Mouse (Mus musculus): Measurements from ENCODE around the gene Tmem81.
A peak's percentile ranks its signal among the peaks of the same experiment; 100 is the strongest.

The Tmem81 gene

DNA sequence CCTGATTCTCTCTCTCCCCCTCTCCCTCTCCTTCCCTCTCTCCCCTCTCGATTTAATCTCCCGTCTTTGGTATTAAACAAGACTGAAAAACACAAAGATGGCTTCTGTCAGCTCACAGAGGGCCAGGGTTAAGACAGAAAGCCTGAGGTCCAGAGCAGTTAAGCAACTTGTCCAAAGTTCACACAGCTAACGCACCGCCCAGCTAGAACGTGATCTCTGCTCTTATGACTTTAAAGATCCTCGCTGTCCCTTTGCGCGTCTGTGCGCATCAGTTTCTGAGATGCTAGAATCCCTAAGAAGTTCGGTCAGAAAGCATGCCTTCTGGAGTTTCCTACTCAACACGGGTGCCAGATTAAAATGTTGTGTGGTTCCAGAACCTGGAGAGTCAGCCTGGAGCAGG, 13.7 kb downstream of the Tmem81 start:
- no peak for DNase-seq (ENCODE audit: low spot score in 2 of 2)

DNA sequence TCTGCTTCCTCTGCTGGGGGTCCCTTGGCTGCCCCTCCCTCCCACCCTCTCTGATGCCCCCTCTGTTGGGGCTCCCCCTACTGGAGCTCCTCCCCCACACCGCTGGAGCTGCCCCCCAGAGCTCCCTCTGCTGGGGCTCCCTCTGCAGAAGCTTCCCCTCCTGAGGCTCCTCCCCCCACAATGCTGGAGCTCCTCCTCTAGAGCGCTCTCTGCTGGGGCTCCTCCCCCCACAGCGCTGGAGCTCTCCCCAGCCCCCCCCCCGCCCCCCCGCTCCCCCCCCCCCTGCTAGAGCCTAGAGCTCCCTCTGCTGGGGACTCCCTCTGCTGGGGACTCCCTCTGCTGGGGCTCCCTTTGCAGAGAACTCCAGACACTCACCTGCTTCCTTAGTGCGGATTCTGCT, 14.7 kb downstream of the Tmem81 start:
- peak; percentile 68 for DNase-seq (ENCODE audit: low spot score in 2 of 2)

DNA sequence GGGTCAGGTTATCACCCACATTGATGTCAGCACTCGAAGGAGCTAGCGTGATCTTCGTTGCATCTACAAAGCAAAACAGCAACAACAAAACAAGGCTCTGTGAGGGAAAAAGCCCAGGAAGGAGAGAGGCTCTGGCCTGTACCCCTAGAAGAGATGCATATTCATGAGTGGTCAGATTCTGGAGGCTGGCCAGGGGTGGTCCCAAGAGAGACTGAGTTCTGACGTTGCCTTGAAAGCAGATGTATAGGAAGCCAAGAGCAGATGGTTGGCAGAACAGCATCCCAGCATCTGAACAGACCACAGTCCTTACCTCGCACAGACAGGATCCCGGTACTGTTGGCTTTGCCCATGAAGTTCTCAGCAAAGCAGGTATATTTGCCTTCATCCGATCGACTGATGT, 17.0 kb downstream of the Tmem81 start:
- no peak for DNase-seq (ENCODE audit: low spot score in 2 of 2)

DNA sequence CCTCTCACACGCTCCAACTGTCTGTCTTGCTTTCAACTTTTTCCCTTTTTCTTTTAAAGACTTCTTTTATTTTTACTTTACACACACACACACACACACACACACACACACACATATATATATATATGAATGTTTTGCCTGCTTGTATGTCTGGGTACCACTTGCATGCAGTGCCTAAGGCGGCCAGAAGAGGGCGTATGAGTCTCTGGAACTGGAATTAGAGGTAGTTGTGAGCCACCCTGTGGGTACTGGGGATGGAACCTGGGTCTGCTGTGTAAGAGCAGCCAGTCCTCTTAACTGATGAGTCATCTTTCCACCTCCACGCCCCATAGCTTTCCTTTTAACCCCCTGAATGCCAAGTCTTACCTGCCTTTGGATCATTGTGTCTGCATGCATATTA, 17.9 kb downstream of the Tmem81 start:
- no peak for DNase-seq (ENCODE audit: low spot score in 2 of 2)

DNA sequence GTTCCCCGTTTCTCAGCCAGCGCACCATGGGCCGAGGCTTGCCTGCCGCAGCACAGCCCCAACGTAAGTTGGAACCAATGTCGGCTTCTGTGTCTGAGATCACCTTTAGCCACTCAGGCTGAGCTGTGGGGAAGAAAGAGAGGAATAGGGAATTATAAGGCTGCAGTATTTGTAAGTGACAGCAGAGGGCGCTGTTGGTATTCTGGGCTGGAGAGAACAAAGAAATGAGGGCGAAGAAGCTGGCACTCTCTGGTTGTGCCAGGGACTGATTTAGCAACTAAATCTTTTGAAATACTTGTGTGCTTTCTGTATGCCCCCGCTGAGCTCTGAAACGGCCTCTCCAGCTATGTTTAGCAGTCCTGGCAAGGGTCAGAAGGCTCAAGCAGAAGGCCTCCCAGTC, 19.8 kb downstream of the Tmem81 start:
- DNase-seq (ENCODE audit: low spot score in 2 of 2): peak; percentile 36 to 45

DNA sequence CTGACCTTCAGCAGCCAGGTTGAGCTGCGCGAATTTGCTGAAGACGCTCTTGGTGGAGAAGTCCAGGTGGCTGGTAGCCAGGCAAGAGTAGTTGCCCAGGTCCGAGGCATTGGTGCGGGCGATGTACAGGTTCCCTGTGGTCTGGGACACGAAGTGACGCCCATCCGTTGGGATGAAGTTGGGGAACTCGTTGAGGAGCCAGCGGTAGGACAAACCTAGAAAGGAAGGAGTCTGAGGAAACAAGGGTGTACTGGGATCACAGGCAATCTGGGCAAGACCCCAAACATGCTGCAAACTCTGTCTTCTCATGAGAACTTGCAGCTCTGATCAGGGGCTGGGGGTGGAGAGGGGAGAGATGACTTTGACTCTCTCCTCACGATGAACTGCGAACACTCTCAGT, 22.0 kb downstream of the Tmem81 start:
- DNase-seq (ENCODE audit: low spot score in 2 of 2): no peak

DNA sequence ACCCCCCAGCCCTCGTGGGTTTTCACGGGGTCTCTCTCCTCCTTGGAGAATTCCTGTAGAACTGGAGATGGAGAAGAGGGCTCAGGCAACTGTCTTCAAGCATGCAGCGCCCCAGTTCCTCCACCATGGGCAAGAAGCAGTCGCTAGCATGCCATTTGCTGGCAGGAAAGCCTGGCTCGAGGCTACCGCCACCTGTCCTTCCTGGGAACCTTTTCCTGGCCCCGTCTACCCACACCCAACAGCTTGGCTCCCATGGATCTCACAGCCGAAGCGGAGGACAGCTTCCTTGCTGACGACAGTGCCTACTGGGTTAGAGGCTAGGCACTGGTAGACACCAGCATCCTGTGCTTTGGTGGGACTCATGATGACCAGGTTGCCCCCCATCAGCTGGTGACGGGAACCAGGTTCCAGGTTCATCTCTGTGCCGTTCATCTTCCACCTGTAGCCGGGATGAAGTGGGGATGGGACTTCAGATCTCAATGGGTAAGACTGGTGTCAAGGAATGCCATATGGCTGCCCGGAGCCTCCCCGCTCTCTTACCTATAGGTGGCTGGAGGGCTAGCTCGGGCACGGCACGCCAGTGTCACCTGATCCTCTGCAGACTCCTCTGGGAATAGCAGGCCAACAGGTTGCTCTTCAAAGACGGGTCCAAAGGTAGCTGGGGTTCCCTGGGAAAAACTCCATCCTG, 22.8 kb downstream of the Tmem81 start:
- DNase-seq (ENCODE audit: low spot score in 2 of 2): no peak

DNA sequence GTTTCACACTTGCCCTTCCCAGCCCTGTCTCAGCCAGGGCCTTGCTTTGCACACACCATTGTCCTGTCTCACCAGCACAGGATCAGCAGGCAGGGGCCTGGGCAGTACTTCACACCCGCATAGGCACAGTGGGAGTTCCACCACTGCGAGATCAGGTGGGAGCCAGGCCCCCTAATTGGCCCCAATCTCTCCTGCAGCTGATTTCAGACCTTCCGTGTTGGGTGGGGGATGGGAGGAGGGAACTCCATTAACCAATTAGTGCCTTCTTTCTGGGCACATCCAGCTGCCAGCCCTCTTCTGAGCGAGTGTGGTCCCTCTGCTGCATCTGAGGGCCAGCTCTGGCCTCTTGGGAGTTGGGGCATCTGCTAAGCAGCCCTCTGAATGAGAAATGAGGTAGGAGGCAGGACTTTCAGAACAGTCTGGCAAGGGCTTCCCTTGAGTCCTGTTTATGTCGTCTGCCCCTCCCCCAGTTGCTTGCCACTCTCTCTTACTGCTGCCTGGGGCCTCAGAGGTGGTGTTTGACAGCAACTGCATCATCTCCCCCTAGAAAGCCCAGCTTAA, 24.7 kb downstream of the Tmem81 start:
- DNase-seq (ENCODE audit: low spot score in 2 of 2): peak; percentile 64

DNA sequence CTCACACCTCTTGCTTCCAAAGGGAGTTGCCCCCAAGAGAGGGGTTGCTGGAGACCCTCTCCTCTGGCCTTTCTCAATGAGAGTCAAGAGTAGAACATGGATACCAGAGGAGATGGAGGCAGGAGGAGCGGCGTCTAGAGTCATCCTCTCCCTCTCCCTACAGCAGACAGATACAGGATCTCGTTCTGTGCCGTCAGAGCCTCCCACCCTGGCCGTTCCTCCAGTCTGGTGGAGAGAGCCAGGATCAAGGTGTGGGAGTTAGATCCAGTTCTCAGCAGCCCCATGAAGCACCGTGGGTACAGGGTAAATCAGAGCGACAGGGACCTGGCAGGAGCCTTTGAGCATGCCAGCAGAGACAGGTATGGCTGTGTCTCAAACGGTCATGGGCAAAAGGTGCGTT, 26.5 kb downstream of the Tmem81 start:
- DNase-seq (ENCODE audit: low spot score in 2 of 2): no peak

DNA sequence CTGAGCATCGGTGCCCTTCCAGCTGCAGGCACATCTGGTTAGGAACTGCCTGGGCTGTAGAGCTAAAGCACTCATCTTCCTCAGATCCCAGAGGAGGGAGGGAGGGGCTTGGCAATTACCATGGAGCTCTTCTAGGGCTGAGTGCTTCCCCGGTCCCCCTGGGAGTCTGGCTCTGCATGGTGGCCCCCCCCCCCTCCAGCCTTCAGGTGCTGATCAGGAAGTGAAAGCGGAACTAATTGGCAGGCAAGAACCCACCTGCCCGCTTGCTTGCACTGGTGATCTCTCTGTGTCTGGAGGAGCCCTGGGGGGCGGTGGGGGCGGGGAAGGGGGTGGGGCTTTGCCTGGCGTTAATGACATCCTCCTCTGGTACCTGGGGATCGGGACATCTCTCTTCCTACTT, 27.8 kb downstream of the Tmem81 start:
- peak; percentile 75 to 76 for DNase-seq (ENCODE audit: low spot score in 2 of 2)

DNA sequence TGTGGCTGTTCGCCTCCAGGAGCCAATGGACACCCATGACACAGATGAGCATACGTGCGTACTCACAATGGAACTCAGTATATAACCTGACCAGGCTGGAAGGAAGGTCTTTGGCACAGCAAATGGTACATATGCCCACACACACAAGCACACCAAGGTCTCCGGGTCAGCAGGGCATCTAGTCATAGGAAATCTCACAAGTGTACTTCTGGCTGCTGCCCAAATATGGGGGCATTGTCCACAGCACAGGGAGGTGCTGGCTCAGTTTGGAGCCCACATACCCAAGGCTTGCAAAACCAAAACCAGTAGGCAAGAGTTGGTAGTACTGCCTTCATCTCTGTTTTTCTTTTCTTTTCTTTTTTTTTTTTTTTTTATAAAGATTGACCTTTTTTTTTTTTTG, 29.5 kb downstream of the Tmem81 start:
- no peak for DNase-seq (ENCODE audit: low spot score in 2 of 2)

DNA sequence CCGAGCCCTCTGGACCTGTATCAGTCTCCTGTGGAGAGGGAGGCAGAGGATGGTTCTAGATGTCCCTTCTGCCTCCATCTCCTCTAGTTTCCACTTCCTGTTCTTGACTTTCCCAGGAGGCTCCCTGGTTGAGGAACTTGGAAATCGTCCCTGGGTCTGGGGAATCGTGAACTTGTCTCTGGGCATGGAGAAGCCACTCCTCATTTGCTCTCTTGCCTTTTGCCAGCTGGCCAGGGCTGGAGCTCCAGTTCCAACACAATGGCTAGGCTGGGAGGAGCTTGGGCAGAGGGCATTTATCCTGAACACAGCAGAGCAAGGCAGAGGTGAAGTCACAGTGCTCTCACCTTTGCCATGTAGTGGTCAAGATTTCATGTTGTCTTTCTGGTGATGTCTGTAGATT, 30.4 kb downstream of the Tmem81 start:
- DNase-seq (ENCODE audit: low spot score in 2 of 2): no peak

DNA sequence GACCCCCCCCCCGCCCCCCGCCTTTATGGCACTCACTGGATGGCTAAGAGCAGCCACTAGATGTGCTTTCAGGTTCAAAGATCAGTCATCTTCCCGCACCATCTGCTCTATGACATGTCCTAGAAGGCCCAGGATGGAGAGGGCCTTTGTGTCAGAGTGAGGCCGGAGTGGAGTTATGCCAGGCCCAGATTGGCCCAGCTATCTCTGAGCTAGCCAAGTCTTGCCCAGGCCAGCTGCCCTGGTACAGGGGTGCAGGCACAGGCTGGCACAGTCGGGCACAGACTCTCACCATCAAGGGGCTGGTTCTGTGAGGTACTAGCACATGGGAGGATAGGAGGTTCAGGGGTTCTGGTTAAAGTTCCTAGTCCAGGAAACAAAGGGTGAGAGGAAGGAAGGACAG, 31.7 kb downstream of the Tmem81 start:
- no peak for DNase-seq (ENCODE audit: low spot score in 2 of 2)

DNA sequence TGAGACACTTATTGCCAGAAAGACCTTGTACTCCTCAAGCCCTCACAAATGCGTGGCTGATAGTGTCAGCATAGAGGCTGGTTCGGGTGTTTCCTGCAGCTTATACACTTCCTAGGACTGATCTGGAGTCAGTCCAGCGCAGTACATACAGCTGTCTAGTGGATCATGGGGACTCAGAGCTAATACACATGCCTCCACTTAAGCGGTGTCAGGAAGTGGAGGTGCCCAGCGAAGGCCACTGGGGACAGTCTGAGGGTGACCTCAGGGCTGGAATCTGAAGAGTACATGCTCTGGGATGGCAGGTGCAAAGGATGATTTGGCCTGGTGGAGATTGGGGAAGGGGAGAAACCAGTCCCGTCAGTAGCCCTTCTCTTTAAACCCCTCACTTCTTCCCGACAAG, 34.7 kb downstream of the Tmem81 start:
- DNase-seq (ENCODE audit: low spot score in 2 of 2): no peak

DNA sequence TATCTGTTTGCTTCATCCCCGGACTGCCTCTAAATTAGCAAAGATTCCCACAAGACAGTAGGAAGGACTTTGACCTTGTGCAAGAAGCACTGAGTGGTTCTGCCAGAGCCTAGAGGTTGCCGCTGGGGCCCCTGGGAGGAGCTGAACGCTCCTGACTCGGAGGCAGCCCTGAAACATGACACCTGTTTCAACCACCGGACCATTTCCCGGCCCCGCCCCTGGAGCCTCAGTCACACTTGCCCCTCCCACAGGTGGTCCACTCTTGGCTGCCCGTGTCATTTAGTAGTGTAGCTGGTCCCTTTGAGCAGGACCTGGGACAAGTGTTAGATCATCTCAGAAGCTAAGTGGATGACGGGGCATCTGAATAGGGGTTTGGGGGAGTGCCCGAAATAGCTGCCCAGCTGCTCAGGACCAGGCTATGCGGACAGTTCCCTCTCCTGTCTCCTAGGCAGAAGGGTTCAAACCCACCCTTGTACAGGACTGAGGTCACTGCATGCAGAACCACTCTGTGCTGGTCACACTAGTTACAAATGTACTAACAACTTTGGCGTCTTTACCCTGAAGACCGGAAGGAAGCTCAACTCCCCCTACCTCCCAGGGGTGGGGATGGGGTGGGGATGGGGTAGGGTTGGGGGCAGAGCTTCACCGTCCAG, 35.3 kb downstream of the Tmem81 start:
- peak; percentile 45 to 53 for DNase-seq (ENCODE audit: low spot score in 2 of 2)

DNA sequence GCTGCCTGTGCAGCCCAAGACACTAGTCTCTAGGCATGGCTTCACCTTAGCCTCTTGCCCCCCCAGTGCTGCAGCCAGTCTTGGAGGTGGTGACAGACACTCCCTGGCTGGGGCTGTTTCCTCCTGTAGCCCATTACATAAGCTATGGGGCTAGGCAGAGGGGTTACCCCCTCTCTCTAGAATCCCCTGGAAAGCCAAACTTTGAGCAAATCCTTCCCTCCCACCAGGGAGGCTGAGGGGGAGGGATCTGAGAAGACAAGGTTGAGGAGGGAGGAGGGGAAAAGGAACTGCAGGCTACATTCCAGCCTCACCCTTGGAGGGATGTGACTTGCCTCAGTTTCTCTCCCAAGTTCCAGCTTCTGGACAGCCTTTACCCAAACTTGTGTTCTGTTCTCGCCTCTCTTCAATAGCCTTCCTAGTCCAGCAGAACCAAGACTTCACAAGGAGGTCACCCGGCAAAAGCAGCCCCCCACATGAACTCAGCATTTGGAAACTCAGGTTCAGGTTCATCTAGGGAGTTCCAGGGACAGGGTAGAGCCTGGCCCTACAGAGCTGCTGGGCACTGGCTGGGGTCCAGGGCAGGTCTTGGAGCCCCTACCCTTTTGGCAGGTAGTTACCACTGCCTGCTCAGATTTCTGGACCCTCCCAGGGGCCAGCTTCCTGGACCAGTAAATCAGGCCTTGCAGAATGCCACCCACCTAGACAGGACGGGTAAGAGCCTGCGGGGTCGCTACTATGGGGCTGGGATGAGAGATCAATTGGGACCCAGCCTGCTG, 36.0 kb downstream of the Tmem81 start:
- DNase-seq (ENCODE audit: low spot score in 2 of 2): no peak

DNA sequence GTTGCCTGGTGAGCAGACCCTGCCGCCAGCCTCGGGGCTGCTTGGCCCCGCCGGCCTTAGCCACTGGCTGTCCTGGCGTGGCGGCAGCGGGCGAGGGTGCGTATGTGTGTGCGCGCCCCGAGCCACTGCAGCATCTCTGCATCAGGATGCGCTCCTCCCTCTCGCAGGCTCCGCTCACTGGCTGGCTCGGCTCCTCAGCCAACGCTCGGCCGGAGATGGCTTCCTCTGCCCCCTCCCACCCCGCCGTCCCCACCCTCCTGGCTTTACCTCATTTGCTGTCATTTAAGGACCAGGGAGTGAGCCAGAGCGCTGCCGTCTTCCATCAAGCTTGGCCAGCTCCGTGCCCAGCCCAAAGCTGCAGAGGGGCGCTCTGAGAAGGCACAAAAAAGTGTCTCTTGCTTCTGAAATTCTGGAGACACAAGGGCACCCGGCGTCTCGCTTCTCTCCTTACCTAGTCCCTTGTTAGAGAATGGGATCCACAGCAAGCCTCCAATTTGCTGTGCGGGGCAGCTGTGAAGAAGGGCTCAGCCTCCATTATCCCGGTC, 36.8 kb downstream of the Tmem81 start, which contains the start of gene Cntn2:
TSS of gene Cntn2 (minus strand) at position 495 of the 545 bp plus-strand sequence.
- DNase-seq (ENCODE audit: low spot score in 2 of 2): peak in 1 of 2 experiments; percentile 20

DNA sequence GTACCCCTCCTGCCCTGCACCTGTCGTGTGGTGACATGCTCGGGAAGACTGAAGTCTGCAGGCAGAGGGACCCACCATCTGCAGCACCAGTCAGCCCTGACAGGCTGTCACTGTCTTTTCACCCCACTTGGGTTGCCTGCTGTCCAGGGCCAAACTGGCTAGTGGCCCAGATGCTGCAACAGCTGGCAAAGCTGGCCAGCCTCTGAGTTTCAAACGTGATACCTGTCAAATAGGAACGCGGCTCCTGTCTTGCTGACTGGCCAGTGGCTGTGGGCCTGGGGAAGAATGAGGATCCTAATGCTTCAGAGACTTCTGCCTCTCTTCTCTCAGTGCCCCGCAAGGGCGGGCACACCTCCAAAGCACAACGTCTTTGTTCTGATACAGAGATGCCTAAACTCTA, 37.8 kb downstream of the Tmem81 start:
- no peak for DNase-seq (ENCODE audit: low spot score in 2 of 2)

DNA sequence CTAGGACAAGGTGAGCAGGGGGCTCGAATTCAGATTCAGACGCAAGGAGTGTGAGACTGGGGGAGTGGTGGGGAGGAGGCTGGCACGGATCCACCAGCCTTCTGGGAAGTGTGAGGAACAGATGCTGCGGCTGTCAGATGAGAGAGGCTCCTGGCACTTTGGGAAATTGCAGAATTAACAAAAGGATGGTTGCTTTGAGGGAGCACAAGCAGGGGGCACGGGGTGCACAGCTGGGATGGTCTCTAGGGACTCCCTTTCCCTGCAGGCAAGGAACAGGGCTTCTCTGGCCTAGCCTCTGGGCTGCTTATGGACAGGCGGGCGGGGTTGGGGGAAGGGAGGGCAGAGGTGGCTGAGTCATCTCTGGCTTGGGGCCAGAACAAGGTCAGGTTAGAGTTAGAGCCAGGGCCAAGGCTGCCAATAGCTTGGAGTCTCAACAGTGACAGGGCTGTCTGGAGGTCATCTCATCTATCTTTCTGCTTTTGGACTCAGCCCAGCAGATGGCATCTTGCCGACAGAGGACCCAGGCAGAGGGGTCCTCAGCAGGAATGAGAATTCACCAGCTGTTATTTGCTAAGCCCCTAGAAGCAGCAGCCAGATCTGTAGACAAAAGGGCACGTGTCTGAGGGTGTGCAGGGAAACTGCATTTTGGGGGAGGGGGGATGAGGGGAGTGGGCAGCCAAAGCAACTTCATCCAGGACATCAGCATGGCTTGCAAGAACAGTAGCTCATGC, 52.0 kb downstream of the Tmem81 start:
- no peak for DNase-seq (ENCODE audit: low spot score in 2 of 2)
